Mouse (Mus musculus): ENCODE results near the gene Pdcd2. TPM values are rescaled to one million over a fixed set of nuclear protein-coding genes. Genes with fewer than 3 reads are reported as not detected.

The Pdcd2 gene
- 49.0 TPM for polyA plus RNA-seq (2014; fragmentation: Illumina TruSeq; extraction: RNeasy Lipid Tissue Mini Kit (QIAGEN cat#74804); ENCODE audit: low replicate concordance)

GRCm38 (mm10) chr17:15526986-15527810 is at the start of gene Pdcd2:
Pdcd2 (minus strand) TSS chr17:15527301.

DNA sequence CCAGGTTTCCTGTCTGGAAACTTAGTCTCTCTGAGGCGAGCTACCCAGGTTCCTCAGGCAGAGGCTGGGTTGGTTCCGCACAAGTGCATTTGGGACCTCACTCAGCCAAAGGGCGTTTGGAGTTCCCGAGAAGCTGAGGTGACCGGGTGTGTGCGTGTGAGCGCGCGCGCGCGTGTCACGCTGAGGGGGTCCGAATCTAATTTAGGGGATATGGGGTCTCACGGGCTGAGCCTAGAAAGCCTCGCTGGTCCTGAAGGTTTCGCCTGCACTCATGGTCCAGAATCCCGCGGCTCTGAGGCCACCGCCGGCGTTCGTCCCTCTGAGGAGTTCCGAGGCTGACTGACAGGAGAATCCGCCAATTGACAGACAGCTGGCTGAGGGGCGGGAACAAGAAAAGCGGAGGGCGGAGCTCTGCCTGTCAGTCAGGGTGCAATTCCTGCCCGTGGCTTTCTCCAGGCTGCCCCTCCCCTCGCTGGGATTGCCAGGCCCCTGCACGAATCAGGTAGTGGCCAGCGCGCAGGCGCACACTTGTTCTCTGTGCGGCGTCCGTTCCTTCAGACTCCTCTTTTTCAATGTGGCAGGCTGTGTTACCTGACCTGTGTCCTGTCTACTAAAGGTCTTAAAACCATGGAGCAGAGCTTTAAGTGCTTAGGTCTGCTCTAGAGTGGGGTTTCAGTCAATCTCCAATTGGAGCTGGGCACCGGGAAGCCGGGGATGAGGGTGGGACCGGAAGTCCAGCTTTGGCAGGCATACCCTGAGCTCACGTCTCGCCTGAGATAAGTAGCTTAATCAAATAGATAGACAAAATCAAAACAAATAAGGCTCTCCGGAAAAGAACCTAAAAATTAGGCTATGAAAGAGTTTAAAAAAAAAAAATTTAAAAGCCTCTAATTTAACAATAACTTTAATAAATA is 37.2 kb upstream of the Pdcd2 start, which contains the start of gene Prdm9:
Prdm9 (minus strand) TSS at position 341 of the 914 bp plus-strand sequence.

GRCm38 (mm10) chr17:15499656-15500394 is 27.3 kb downstream of the Pdcd2 start, which contains the start of the genes Psmb1 and Tbp:
Psmb1 (minus strand) TSS chr17:15499751.
Tbp (plus strand) TSS chr17:15499888.

Other genes with a start within 250 kb of the Pdcd2 start
- 29.4 TPM for gene Dll1, start 150.4 kb downstream of the Pdcd2 start, polyA plus RNA-seq (2014; fragmentation: Illumina TruSeq; extraction: RNeasy Lipid Tissue Mini Kit (QIAGEN cat#74804); ENCODE audit: low replicate concordance)
- gene Fam120b, start 131.1 kb downstream of the Pdcd2 start, polyA plus RNA-seq (2014; fragmentation: Illumina TruSeq; extraction: RNeasy Lipid Tissue Mini Kit (QIAGEN cat#74804); ENCODE audit: low replicate concordance), result 36.7 TPM
- gene Psmb1, start 27.6 kb downstream of the Pdcd2 start, polyA plus RNA-seq (2014; fragmentation: Illumina TruSeq; extraction: RNeasy Lipid Tissue Mini Kit (QIAGEN cat#74804); ENCODE audit: low replicate concordance), result 118 TPM
- 91.1 TPM for gene Tbp, start 27.4 kb downstream of the Pdcd2 start, polyA plus RNA-seq (2014; fragmentation: Illumina TruSeq; extraction: RNeasy Lipid Tissue Mini Kit (QIAGEN cat#74804); ENCODE audit: low replicate concordance)
- gene Prdm9, start 37.1 kb upstream of the Pdcd2 start, polyA plus RNA-seq (2014; fragmentation: Illumina TruSeq; extraction: RNeasy Lipid Tissue Mini Kit (QIAGEN cat#74804); ENCODE audit: low replicate concordance), result 28.5 TPM
- 56.6 TPM for gene Chd1, start 177.7 kb upstream of the Pdcd2 start, polyA plus RNA-seq (2014; fragmentation: Illumina TruSeq; extraction: RNeasy Lipid Tissue Mini Kit (QIAGEN cat#74804); ENCODE audit: low replicate concordance)

Data from small intestine, adult 10 weeks (tissue).